Mouse (Mus musculus): Measurements from ENCODE around the gene Znhit1. TPM values are rescaled to one million over a fixed set of nuclear protein-coding genes. Genes with fewer than 3 reads are reported as not detected.
A peak's percentile ranks its signal among the peaks of the same experiment; 100 is the strongest.

The Znhit1 gene
- 90.6 and 94.3 TPM in 2 replicates for polyA plus RNA-seq (2015; fragmentation: Nextera tagmentation; extraction: Ambion mirVana)

DNA sequence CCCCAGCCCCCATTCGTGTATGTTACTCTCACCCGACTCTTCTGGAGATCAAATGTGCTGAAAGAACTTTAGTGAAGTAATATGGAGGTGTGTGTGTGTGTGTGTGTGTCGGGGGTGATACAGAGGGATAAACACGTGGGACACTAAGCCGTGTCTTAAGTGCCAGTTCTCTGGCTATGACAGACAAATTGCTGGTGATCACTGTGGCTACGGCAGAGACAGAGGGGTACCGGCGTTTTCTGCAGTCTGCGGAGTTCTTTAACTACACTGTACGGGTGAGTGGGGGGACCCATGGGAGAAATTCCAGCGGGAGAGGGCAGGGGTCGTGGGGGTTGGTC is at the start of gene Znhit1:
TSS of gene Znhit1 (minus strand) at position 88 of the 338 bp plus-strand sequence.
- peaks cover 31% of the 10 kb centered on the region for H3K36me3 ChIP-seq
- 3% methylated on average over 12 of the region's 12 CpGs for WGBS
- H3K4me2 ChIP-seq = peak within 1 kb of the TSS; percentile 88
- ATAC-seq (ENCODE audit: insufficient read depth, low FRiP score, low read depth) = no peak
- H3K9ac ChIP-seq = peak within 1 kb of the TSS; percentile 73
- H3K9me3 ChIP-seq = no peaks in the 10 kb centered on the region
- peak within 1 kb of the TSS; percentile 78 for H3K4me3 ChIP-seq (replicated peaks)
- H3K4me1 ChIP-seq = 0 out of 2 replicates have a peak, but pooled peaks cover 11% of the 10 kb centered on the region
- no peaks in the 10 kb centered on the region for H3K27me3 ChIP-seq (replicated peaks)
- H3K27ac ChIP-seq = peak within 1 kb of the TSS; percentile 96

DNA sequence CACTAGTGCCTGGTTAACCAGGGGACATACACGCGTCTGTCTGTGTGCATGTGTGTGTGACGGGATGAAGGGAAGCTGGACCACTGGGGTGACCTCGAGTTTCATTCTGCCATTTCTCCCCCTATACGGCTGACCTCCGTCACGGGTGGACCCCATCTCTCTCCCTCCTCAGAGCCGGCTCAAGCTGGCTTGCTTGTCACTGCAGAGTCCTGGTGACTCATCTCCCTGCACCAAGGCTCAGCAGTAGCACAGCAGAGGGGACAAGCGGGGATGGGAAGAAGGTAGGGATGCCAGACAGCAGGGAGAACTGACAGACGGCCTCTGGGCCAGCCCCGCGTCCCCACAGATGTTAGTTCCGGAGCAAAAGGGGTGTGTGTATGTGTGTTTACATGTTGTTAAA is 48.4 kb upstream of the Znhit1 start:
- peaks cover 18% of the 10 kb centered on the region for H3K4me1 ChIP-seq
- peaks cover 30% of the 10 kb centered on the region for H3K36me3 ChIP-seq
- H3K9me3 ChIP-seq = no peaks in the 10 kb centered on the region
- 77% methylated on average over 13 of the region's 13 CpGs for WGBS
- ATAC-seq (ENCODE audit: insufficient read depth, low FRiP score, low read depth) = no peak
- H3K4me2 ChIP-seq = no peak overlapping the region
- H3K9ac ChIP-seq = no peak overlapping the region
- no peak overlapping the region for H3K27ac ChIP-seq
- H3K4me3 ChIP-seq (replicated peaks) = no peak overlapping the region
- H3K27me3 ChIP-seq (replicated peaks) = peaks cover 14% of the 10 kb centered on the region

DNA sequence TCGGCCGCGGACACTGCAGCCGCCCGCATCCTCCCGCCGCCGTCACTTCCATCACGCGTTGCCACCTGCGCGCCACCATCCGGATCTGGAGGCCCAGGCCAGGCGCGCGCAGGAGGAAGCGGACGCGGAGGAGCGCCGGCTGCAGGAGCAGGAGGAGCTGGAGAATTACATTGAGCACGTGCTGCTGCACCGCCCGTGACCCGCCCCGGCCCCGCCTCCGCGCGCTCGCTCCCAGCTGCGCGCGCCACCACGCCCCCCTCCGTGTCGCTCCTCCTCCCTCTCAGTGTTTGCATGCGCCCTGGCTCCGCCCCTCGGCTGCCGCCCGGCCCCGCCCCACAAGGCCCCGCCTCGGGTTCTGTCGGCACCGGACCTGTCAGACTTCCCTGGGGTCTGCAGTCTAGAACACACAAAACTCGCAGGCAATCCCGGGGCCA is 44.8 kb upstream of the Znhit1 start:
- H3K4me2 ChIP-seq = peak overlapping the region; percentile 100
- H3K9me3 ChIP-seq = no peaks in the 10 kb centered on the region
- peaks cover 7% of the 10 kb centered on the region for H3K36me3 ChIP-seq
- H3K27ac ChIP-seq = no peak overlapping the region
- peaks cover 40% of the 10 kb centered on the region for H3K4me1 ChIP-seq
- under 1% methylated on average over 49 of the region's 49 CpGs for WGBS
- H3K9ac ChIP-seq = peak overlapping the region; percentile 14; the same call in 1 of the 2 replicates
- peaks cover 48% of the 10 kb centered on the region for H3K27me3 ChIP-seq (replicated peaks)
- peak; percentile 80 for ATAC-seq (ENCODE audit: insufficient read depth, low FRiP score, low read depth)
- H3K4me3 ChIP-seq (replicated peaks) = peak overlapping the region; percentile 47

DNA sequence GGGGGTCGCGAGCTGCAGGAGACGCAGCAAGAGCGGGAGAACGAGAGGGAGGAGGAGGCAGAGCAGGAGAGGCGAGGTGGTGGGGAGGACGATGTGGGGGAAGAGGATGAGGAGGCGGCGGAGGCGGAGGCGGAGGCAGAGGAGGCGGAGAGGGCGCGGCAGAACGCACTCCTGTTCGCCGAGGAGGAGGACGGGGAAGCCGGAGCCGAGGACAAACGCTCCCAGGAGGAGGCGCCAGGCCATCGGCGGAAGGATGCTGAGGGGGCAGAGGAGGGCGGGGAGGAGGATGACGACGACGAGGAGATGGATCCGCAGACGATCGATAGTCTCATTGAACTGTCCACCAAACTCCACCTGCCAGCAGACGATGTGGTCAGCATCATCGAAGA is 44.2 kb upstream of the Znhit1 start:
- H3K36me3 ChIP-seq = peaks cover under 1% of the 10 kb centered on the region; the same call in 1 of the 2 replicates
- H3K27me3 ChIP-seq (replicated peaks) = peaks cover 52% of the 10 kb centered on the region
- peak overlapping the region; percentile 100 for H3K4me2 ChIP-seq
- H3K9me3 ChIP-seq = no peaks in the 10 kb centered on the region
- WGBS = 0% methylated on average over 25 of the region's 33 CpGs
- no peak for ATAC-seq (ENCODE audit: insufficient read depth, low FRiP score, low read depth)
- H3K9ac ChIP-seq = no peak overlapping the region
- H3K27ac ChIP-seq = no peak overlapping the region
- peaks cover 40% of the 10 kb centered on the region for H3K4me1 ChIP-seq
- peak overlapping the region; percentile 47 for H3K4me3 ChIP-seq (replicated peaks)

DNA sequence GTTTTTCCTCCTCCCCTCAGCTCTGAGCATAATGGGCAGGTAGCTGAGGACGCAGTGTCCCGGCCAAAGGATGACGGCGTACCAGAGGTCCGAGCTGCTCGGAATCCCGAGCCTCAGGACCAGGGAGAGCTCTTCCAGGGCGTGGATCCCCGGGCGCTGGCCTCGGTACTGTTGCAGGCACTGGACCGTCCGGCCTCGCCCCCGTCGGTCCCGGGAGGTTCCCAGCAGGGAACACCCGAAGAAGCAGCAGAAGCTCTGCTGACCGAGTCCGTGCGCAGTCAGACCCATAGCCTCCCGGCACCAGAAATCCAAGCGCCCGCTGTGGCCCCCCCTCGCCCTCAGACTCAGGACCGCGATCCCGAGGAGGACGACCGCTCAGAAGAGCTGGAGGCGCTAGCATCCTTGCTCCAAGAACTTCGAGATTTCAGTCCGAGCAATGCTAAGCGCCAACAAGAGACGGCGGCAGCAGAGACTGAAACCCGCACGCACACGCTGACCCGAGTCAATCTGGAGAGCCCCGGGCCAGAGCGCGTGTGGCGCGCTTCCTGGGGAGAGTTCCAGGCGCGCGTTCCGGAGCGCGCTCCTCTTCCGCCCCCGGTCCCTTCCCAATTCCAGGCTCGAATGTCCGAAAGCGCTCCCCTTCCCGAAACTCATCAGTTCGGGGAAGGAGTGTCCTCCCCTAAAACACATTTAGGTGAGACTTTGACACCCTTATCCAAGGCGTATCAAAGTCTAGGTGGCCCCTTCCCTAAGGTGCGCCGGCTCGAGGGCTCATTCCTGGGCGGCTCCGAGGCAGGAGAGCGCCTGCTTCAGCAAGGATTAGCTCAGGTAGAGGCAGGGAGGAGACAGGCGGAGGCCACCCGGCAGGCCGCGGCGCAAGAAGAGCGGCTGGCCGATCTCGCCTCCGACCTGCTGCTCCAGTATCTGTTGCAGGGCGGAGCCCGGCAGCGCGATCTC is 43.5 kb upstream of the Znhit1 start:
- H3K27me3 ChIP-seq (replicated peaks) = peaks cover 59% of the 10 kb centered on the region
- H3K27ac ChIP-seq = no peak overlapping the region
- H3K9me3 ChIP-seq = no peaks in the 10 kb centered on the region
- H3K4me1 ChIP-seq = peaks cover 40% of the 10 kb centered on the region
- WGBS = under 1% methylated on average over 78 of the region's 78 CpGs
- no peak overlapping the region for H3K9ac ChIP-seq
- peak overlapping the region; percentile 47 for H3K4me3 ChIP-seq (replicated peaks)
- H3K4me2 ChIP-seq = peak overlapping the region; percentile 100
- ATAC-seq (ENCODE audit: insufficient read depth, low FRiP score, low read depth) = no peak
- H3K36me3 ChIP-seq = no peaks in the 10 kb centered on the region

DNA sequence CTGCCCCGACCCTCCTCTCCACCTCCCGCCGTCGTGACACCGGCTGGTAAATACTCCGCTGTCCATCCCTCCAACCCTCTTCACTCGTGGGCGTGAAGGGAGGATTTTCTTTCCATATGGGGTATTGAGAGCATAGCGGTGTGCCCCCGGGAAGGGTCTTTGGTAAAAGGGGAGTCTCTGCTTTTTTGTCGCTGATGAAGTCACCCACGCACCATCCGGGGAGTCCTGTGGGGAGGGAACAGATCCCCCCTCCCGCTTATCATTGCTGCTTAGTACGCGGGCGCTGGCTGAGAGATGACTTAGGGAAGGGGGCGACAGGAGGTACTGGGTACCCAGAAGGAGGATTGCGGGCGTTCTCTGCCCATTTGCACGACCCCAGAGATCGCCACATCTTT is 42.6 kb upstream of the Znhit1 start:
- no peak for ATAC-seq (ENCODE audit: insufficient read depth, low FRiP score, low read depth)
- Histone ChIP-seq H3K36me3 (no peaks in the 10 kb centered on the region), H3K9me3 (no peaks in the 10 kb centered on the region), H3K4me1 (peaks cover 40% of the 10 kb centered on the region), H3K27ac (no peak overlapping the region), H3K27me3 (replicated peaks) (peaks cover 67% of the 10 kb centered on the region), H3K4me3 (replicated peaks) (peak overlapping the region; percentile 47), H3K4me2 (peak overlapping the region; percentile 67), H3K9ac (no peak overlapping the region)
- 15% methylated on average over 22 of the region's 22 CpGs for WGBS

DNA sequence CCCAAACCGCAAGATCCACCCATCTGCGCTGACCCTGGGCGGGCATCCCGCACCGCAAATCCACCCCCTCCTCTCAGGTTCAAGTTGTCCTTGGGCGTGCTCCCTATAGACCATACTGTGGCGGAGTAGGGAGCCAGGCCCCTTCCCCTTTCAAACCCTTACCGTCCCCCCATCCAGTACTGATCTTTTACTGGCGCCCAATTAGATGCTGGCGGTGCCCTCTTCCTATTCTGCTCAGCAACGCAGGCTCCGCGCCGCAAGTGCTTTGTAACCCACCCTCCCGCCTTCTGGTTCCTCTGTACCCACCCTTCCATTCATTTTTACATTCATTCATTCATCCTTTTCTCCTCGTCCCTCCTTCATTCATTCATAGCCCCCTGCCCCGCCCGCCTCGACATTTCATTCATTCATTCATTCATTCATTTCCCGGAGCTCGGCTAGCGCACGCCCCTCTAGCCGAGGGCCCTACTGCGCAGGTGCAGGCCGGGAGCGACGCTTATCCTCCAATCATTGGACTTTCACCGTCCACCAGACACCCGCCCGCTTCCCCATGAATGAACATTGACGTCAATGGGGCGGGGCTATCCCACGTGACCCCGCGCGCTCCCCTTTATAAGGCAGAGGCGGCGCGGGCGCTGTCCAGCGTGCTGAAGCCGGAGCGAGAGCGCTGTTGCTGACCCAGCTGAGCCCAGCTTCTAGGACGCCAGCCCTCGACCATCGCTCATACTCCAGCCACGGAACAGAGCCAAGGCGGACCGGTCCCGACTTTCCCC is 42.0 kb upstream of the Znhit1 start:
- Histone ChIP-seq H3K9me3 (no peaks in the 10 kb centered on the region), H3K27ac (no peak overlapping the region), H3K27me3 (replicated peaks) (peaks cover 73% of the 10 kb centered on the region), H3K4me2 (peak overlapping the region; percentile 67), H3K4me3 (replicated peaks) (peak overlapping the region; percentile 47), H3K36me3 (no peaks in the 10 kb centered on the region), H3K9ac (no peak overlapping the region), H3K4me1 (peaks cover 40% of the 10 kb centered on the region)
- peak; percentile 59 for ATAC-seq (ENCODE audit: insufficient read depth, low FRiP score, low read depth)
- WGBS = under 1% methylated on average over 52 of the region's 52 CpGs

DNA sequence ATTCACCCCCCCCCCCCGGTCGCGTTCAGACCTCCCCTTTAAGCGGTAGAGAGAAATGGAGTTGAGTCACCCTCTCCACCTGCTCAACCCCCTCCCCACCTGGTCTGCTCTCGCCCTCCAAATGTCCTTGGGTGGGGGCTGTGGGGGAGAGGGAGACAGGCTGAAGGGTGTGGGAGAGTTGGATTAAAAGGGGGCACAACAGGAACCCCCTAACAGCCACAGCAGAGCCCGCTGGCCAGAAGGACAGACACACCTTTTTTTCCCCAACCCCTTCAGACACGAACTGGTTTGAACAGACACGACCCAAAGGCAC is 41.4 kb upstream of the Znhit1 start:
- Histone ChIP-seq H3K4me1 (peaks cover 40% of the 10 kb centered on the region), H3K27ac (no peak overlapping the region), H3K27me3 (replicated peaks) (peaks cover 79% of the 10 kb centered on the region), H3K9ac (no peak overlapping the region), H3K9me3 (no peaks in the 10 kb centered on the region), H3K4me3 (replicated peaks) (peak overlapping the region; percentile 47), H3K36me3 (no peaks in the 10 kb centered on the region), H3K4me2 (peak overlapping the region; percentile 67)
- 0% methylated on average over 8 of the region's 8 CpGs for WGBS
- no peak for ATAC-seq (ENCODE audit: insufficient read depth, low FRiP score, low read depth)

DNA sequence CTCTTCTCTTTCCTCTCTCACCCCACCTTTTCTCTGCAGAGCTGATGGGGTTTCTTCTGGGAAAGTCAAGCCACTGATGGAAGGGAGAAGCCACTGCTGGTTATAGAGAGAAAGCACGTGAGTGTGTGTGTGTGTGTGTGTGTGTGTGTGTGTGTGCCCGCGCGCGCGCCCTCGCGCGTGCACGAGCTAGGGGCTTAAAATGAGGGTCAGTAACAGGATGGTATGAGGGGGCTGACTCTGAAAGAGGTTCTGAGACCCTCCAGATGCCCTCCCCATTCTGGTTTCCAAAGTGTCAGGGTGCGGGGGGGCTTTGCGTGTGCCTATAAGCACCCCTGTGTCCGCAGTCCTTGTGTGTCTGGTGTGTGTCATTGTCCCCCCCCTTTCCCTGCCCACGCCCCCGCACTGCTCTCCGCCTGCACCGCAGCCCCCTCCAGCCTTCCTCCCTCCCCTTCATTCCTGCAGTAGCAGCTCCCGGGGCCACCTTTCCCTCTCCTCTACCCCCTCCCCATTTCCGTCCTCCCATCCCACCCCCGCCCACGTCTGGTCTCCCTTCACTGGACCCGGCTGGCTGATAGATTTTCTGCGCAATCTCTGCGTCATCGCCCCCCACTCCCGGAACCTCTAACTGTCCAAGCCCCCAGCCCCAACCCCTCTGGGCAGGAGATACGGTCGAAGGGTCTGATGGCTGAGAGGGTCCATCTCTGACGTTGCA is 40.9 kb upstream of the Znhit1 start:
- no peak overlapping the region for H3K4me3 ChIP-seq (replicated peaks)
- no peak overlapping the region for H3K27ac ChIP-seq
- peak overlapping the region; percentile 10; the same call in 1 of the 2 replicates for H3K4me2 ChIP-seq
- H3K4me1 ChIP-seq = peaks cover 40% of the 10 kb centered on the region
- ATAC-seq (ENCODE audit: insufficient read depth, low FRiP score, low read depth) = no peak
- no peaks in the 10 kb centered on the region for H3K36me3 ChIP-seq
- no peak overlapping the region for H3K9ac ChIP-seq
- H3K9me3 ChIP-seq = no peaks in the 10 kb centered on the region
- H3K27me3 ChIP-seq (replicated peaks) = peaks cover 84% of the 10 kb centered on the region
- WGBS = 4% methylated on average over 29 of the region's 29 CpGs

DNA sequence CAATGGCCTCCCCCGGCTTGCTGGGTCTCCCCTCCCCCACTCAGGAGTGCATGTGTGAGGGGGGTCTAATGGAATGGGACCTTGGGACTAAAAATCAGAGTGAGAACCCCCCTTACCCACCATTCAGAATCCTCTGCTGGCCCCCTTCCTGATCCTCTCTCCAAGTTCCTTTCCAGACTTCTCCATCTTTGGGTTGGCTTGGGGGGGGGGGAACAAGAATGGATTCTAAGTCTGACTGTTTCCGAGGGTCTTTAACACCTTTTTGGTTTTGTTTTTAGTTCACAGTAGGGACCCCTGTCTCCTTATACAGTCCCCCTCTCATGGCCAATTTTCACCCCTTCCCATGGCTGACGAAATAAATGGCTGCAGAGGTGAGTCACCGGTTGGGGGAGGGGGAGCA is 38.3 kb upstream of the Znhit1 start, which contains the start of gene Vgf:
TSS of gene Vgf (plus strand) at position 301 of the 400 bp plus-strand sequence.
- no peak within 1 kb of the TSS for H3K9ac ChIP-seq
- no peaks in the 10 kb centered on the region for H3K9me3 ChIP-seq
- ATAC-seq (ENCODE audit: insufficient read depth, low FRiP score, low read depth) = no peak
- H3K4me2 ChIP-seq = no peak within 1 kb of the TSS
- peaks cover 69% of the 10 kb centered on the region for H3K27me3 ChIP-seq (replicated peaks)
- H3K27ac ChIP-seq = no peak within 1 kb of the TSS
- 14% methylated on average over 4 of the region's 4 CpGs for WGBS
- no peak within 1 kb of the TSS for H3K4me3 ChIP-seq (replicated peaks)
- no peaks in the 10 kb centered on the region for H3K36me3 ChIP-seq
- peaks cover 21% of the 10 kb centered on the region for H3K4me1 ChIP-seq

DNA sequence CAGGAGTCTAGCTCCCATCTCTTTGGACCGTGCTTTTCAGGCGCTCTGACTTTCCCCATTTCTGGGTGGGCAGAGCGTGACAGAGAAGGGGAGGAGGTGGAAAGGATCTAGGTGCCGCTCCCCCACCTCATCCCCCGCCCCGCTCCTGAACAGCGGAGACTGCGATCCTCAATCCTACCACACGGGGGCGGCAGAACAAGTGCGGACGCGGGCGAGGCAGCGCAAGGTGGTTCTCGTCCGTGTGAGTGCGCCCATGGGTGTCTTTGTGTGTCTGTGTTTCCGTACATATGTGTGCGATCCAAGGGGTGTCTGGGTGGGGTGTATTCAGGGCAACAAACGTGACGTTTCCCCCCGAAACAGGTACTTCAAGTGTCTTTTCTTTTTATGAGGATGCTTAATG is 37.3 kb upstream of the Znhit1 start:
- Histone ChIP-seq H3K9ac (no peak overlapping the region), H3K36me3 (no peaks in the 10 kb centered on the region), H3K4me1 (peaks cover 13% of the 10 kb centered on the region), H3K4me2 (no peak overlapping the region), H3K9me3 (no peaks in the 10 kb centered on the region), H3K4me3 (replicated peaks) (no peak overlapping the region), H3K27ac (no peak overlapping the region), H3K27me3 (replicated peaks) (peaks cover 59% of the 10 kb centered on the region)
- ATAC-seq (ENCODE audit: insufficient read depth, low FRiP score, low read depth) = no peak
- WGBS = under 1% methylated on average over 23 of the region's 23 CpGs

Data from stomach, embryonic 15.5 days (tissue).